In genomic region chr10:117642491-117643262, GRCm38 (mm10) we compare ENCODE assay signal across 21 mouse cellular contexts.
"Had no signal": no experiment of that assay in that cellular context is flagged by ENCODE, and none has a peak within 500 bp of the region (broad histone marks: within the 10 kb centered on the region; RNA-seq: fewer than 3 reads in every experiment).

No protein-coding gene starts in this region.

- H3K9me3 ChIP-seq: kidney, embryonic 15.5 days; limb, embryonic 12.5 days; limb, embryonic 15.5 days; megakaryocyte, embryonic 14.5 days; midbrain, embryonic 10.5 days; midbrain, embryonic 13.5 days; neural tube, embryonic 13.5 days had no signal

- DNase-seq: kidney, adult 8-10 months; layer of hippocampus, postnatal 36 days; liver, postnatal 0 days; lung, embryonic 14.5 days; lung, postnatal 36 days; right cerebral cortex, postnatal 4 days; thymus, adult 2 months; thymus, postnatal 14 days had no signal

- H3K4me2 ChIP-seq: kidney, embryonic 15.5 days; limb, embryonic 12.5 days; limb, embryonic 15.5 days; liver, embryonic 11.5 days; lung, embryonic 14.5 days; neural tube, embryonic 13.5 days had no signal

- H3K36me3 ChIP-seq: kidney, embryonic 15.5 days; limb, embryonic 12.5 days; limb, embryonic 15.5 days; midbrain, embryonic 10.5 days; midbrain, embryonic 13.5 days; neural tube, embryonic 13.5 days had no signal

- H3K27ac ChIP-seq: kidney, embryonic 15.5 days; limb, embryonic 12.5 days; limb, embryonic 15.5 days; liver, embryonic 14.5 days; midbrain, embryonic 13.5 days; neural tube, embryonic 13.5 days; stomach, postnatal 0 days had no signal

- H3K4me3 ChIP-seq: kidney, embryonic 15.5 days; left cerebral cortex, adult 2 months; limb, embryonic 12.5 days; limb, embryonic 15.5 days; megakaryocyte, embryonic 14.5 days; midbrain, embryonic 10.5 days; midbrain, embryonic 13.5 days; myocyte; neural tube, embryonic 13.5 days had no signal

- H3K9ac ChIP-seq: kidney, embryonic 15.5 days; limb, embryonic 12.5 days; limb, embryonic 15.5 days; liver, embryonic 14.5 days; liver, postnatal 0 days; lung, embryonic 14.5 days; midbrain, embryonic 13.5 days; neural tube, embryonic 13.5 days had no signal

- H3K27me3 ChIP-seq: kidney, embryonic 15.5 days; limb, embryonic 12.5 days; limb, embryonic 15.5 days; neural tube, embryonic 13.5 days had no signal

- ATAC-seq: liver, postnatal 0 days; midbrain, embryonic 13.5 days; midbrain, embryonic 16.5 days had no signal
